Mouse (Mus musculus) forebrain, embryonic 14.5 days (tissue): ENCODE results near the gene Pkig. TPM values are rescaled to one million over a fixed set of nuclear protein-coding genes. Genes with fewer than 3 reads are reported as not detected.

Experiments used
- ATAC-seq: fragments of 200-750 bp; cut with Nextera tagmentation; 2 replicates; pipeline ENCODE4 v1.8.0; 2017; ENCODE audit warnings: mild to moderate bottlenecking, moderate library complexity
- DNase-seq: peaks from one replicate; pipeline ENCODE4 v3.0.0-alpha.2; 2015; ENCODE audit warnings: low spot score
- H3K27ac ChIP-seq: fragments of 300-500 bp; sonication (generic); 2 replicates; pipeline ENCODE4 v1.5.1; 2014; ENCODE audit warnings: low read depth, mild to moderate bottlenecking, control low read depth, low read length, moderate library complexity
- H3K27me3 ChIP-seq: fragments of 300-500 bp; sonication (generic); replicated peaks from 2 replicates; pipeline ENCODE4 v1.6.1; 2014; ENCODE audit warnings: low read length, control low read depth, mixed read lengths; ENCODE audit not compliant: control insufficient read depth, insufficient read depth
- H3K36me3 ChIP-seq: fragments of 300-500 bp; sonication (generic); 2 replicates; pipeline ENCODE4 v1.6.1; 2014; ENCODE audit warnings: low read length, control low read depth; ENCODE audit not compliant: control insufficient read depth, insufficient read depth
- H3K4me1 ChIP-seq: fragments of 300-500 bp; sonication (generic); 2 replicates; pipeline ENCODE4 v1.6.1; 2014; ENCODE audit warnings: antibody characterized with exemption, low read length, control low read depth; ENCODE audit not compliant: control insufficient read depth, insufficient read depth
- H3K4me2 ChIP-seq: fragments of 300-500 bp; sonication (generic); 2 replicates; pipeline ENCODE4 v1.6.1; 2014; ENCODE audit warnings: mild to moderate bottlenecking, control low read depth, low read length
- H3K4me3 ChIP-seq: fragments of 300-500 bp; sonication (generic); 2 replicates; pipeline ENCODE4 v1.5.1; 2014; ENCODE audit warnings: low read depth, low read length, control low read depth
- H3K9ac ChIP-seq: fragments of 300-500 bp; sonication (generic); 2 replicates; pipeline ENCODE4 v1.6.1; 2014; ENCODE audit warnings: mild to moderate bottlenecking, low read length, control low read depth, moderate library complexity
- H3K9me3 ChIP-seq: fragments of 300-500 bp; sonication (generic); replicated peaks from 2 replicates; pipeline ENCODE4 v1.6.1; 2016; ENCODE audit warnings: low read length, control low read depth, mixed read lengths; ENCODE audit not compliant: control insufficient read depth
- WGBS: fragments of 180-500 bp; shearing (Covaris S2); extraction: QIAGEN DNeasy Blood & Tissue Kit; methylation state at CpG from one replicate; pipeline ENCODE4 v1.1.7; 2014; 5-methylcytosine and 5-hydroxymethylcytosine counted together
- polyA plus RNA-seq: library from polyadenylated mRNA; unstranded; fragments of >200 nt; fragmentation: Nextera tagmentation; extraction: Ambion mirVana; gene quantifications from 2 replicates; pipeline ENCODE4 v1.2.1, GENCODE M21; 2014

Gene Pkig
- polyA plus RNA-seq, 1 experiment from 2014 or later, result 163 TPM

DNA sequence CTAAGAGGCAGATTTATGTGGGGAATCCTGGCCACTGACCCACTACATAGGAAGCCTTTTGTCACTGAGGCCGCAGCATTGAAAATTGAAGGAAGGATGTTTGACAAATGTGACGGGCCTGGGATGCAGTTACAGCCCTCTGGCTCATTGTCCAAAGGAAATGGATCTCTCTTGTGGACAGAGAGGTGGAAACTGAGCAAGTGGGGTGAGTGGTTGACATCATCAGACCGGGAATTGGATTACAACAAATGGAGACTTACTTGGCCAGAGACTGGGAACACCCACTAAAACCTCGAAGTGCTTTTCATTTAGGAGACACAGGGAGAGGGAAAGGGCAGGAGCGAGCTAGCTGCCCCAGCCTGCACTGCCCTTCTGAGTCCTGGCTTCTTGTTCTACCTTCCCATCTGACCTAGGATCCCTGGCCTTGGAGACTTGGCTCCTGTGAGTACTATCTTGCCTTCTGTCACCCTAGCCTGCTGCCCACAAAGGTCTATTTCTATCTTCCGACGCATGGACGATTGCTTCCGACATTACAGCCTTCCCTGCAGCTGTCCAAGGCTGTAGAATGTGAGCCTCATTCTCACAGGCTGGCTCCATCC lies 35.6 kb downstream of the Pkig start:
- no peak for ATAC-seq
- Histone ChIP-seq H3K4me1 (0 out of 2 replicates have a peak, but pooled peaks cover 5% of the 10 kb centered on the region), H3K4me3 (no peak overlapping the region), H3K9me3 (no peaks in the 10 kb centered on the region), H3K36me3 (no peaks in the 10 kb centered on the region), H3K9ac (0 out of 2 replicates have a peak overlapping the region, but pooled peaks have one; percentile 13), H3K4me2 (no peak overlapping the region), H3K27ac (0 out of 2 replicates have a peak overlapping the region, but pooled peaks have one; percentile 9), H3K27me3 (no peaks in the 10 kb centered on the region)
- DNase-seq, result no peak
- WGBS, result 75% methylated on average over 9 of the region's 9 CpGs

DNA sequence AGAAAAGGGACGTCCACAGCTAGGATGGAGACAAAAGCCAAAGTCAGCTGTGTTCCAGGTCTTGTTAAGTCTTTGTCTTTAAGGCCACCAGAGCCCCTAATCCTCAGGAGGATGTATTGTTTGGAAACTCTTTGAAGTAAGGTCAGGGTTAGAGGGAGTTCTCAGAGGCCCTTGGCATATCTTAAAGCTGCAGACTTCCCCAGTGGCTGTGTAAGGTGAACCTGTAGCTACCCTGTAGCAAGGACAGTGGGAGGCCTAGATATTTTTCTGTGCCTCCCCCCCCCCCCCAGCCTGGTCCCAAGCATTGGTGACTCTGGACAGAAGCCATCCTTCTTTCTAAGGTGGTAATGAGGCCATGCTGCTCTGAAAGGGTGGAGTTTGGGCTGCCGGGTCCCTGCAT lies 38.6 kb downstream of the Pkig start:
- Histone ChIP-seq H3K36me3 (no peaks in the 10 kb centered on the region), H3K4me1 (no peaks in the 10 kb centered on the region), H3K27ac (no peak overlapping the region), H3K27me3 (no peaks in the 10 kb centered on the region), H3K4me2 (no peak overlapping the region), H3K4me3 (no peak overlapping the region), H3K9me3 (no peaks in the 10 kb centered on the region), H3K9ac (no peak overlapping the region)
- no peak for ATAC-seq
- 17% methylated on average over 2 of the region's 2 CpGs for WGBS
- no peak for DNase-seq

DNA sequence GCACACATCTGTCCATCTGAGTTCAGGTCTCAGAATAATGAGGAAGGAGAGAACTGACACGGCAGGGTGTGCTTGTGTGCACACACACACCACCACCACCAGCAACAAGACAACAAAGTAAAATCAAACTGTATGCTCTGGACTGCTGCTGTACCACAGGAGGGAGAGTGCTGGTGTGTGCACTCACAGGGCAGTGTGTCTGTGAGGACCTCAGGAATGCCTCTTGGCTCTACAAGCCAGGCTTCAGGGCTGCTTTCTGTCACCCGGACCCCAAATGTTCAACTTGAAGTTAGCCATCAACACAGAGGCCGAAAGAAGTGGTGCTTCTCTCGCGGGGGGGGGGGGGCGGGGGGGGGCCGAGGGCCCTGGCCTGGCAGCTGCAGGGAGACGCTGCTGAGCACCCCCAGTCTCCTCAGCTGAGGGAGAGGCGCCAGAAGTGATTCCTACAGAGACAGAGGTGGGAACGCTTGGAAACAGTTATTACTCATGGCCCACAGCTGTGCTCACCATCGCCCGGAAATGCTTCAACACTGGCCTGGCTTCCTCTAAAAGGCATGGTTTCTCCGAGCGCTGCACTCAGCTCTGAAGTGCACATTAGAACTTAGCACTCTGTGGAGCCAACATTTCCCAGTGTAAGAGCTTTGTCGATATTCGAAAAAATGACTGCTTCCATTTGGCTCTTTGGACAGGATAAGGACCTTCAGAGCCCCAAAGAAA lies 39.7 kb downstream of the Pkig start:
- no peaks in the 10 kb centered on the region for H3K9me3 ChIP-seq
- ATAC-seq, result no peak
- no peak for DNase-seq

DNA sequence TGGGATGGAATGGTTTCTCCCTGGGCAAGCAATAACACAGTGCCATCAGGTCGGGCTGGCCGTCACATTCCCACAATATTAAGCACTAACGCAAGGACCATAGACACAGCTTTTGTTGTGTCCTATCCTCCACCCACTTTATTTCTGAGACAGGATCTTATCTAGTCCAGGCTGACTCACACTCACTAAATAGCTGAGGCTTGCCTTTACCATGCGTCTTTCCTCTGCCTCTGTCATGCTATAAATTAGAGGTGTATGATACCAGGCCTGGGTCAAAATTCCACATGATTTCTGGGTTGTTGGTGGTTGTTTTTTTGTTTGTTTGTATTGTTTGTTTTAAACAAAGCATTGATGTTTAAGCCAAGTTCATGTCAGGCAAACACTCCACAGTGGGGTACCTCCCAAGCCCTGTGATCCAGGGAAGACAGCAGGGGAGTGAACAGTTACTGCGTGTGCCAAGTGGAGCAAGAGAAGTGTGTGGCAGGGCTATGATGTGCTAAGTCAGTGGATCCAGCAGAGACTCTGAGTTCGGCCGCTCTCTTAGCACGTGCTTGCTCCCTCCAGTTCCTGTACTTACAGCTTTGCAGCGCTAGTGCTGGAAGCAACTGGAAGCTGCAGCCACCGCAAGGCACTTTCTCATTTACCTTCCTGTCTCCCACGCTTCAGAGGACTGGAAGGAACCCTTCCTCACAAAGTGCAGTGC lies 41.0 kb downstream of the Pkig start:
- no peaks in the 10 kb centered on the region for H3K36me3 ChIP-seq
- H3K9ac ChIP-seq, result no peak overlapping the region
- no peak for DNase-seq
- no peaks in the 10 kb centered on the region for H3K27me3 ChIP-seq
- H3K27ac ChIP-seq, result no peak overlapping the region
- no peak for ATAC-seq
- no peak overlapping the region for H3K4me3 ChIP-seq
- WGBS, result 86% methylated on average over 11 of the region's 11 CpGs
- H3K9me3 ChIP-seq, result no peaks in the 10 kb centered on the region
- H3K4me1 ChIP-seq, result no peaks in the 10 kb centered on the region
- H3K4me2 ChIP-seq, result no peak overlapping the region

More for the DNA sequence above, 39.7 kb downstream of the Pkig start:
- no peak overlapping the region for H3K4me2 ChIP-seq
- no peaks in the 10 kb centered on the region for H3K4me1 ChIP-seq
- no peak overlapping the region for H3K27ac ChIP-seq
- H3K27me3 ChIP-seq, result no peaks in the 10 kb centered on the region
- H3K9ac ChIP-seq, result no peak overlapping the region
- H3K4me3 ChIP-seq, result no peak overlapping the region
- 62% methylated on average over 14 of the region's 16 CpGs for WGBS
- no peaks in the 10 kb centered on the region for H3K36me3 ChIP-seq

DNA sequence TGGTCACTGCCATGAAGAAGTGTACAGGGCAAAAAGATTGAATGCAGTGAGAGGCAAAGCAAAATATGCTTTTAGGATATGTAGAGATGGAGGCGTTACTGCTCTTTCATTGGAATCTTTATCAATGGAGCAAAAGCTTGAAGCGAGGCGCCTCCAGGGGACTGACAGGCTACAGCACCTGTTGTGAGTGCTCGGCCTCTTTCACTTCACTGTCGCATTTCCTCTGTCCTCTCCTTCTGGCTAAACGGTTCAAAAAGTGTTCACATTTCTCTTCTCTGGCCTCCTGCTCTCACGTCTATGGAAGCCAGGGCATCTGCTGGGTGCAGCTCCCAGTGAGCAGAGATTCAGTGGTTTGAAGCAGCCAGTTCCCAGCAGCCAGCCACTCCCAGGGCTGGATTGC lies 44.2 kb downstream of the Pkig start:
- H3K36me3 ChIP-seq, result peaks cover 10% of the 10 kb centered on the region
- 74% methylated on average over 7 of the region's 7 CpGs for WGBS
- no peak for ATAC-seq
- no peaks in the 10 kb centered on the region for H3K9me3 ChIP-seq
- H3K4me2 ChIP-seq, result no peak overlapping the region
- H3K27ac ChIP-seq, result no peak overlapping the region
- no peak overlapping the region for H3K9ac ChIP-seq
- H3K27me3 ChIP-seq, result no peaks in the 10 kb centered on the region
- no peaks in the 10 kb centered on the region for H3K4me1 ChIP-seq
- no peak for DNase-seq
- H3K4me3 ChIP-seq, result no peak overlapping the region

DNA sequence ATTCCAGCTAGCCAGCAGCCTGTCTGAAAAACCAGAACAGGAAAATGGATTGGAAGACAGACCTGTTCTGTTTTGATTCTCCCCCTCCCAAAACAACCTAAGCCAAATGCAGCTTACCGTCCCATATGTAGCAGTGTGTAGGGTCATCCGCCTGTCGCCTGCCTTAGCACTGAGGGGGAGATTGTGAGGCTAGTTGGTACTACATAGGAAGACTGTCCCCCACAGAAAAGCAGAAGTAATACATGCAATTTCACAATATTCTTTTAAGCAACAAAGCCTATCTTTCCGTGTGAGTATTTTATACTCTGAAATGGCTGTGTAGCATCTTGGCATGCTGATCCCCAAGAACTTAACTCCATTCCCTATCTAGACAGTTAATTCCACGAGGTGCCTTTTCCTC lies 44.7 kb downstream of the Pkig start:
- H3K4me3 ChIP-seq, result no peak overlapping the region
- no peak overlapping the region for H3K4me2 ChIP-seq
- 94% methylated on average over 5 of the region's 5 CpGs for WGBS
- no peak for ATAC-seq
- no peaks in the 10 kb centered on the region for H3K4me1 ChIP-seq
- H3K27ac ChIP-seq, result no peak overlapping the region
- no peak overlapping the region for H3K9ac ChIP-seq
- H3K27me3 ChIP-seq, result no peaks in the 10 kb centered on the region
- H3K9me3 ChIP-seq, result no peaks in the 10 kb centered on the region
- no peak for DNase-seq
- H3K36me3 ChIP-seq, result peaks cover 10% of the 10 kb centered on the region

DNA sequence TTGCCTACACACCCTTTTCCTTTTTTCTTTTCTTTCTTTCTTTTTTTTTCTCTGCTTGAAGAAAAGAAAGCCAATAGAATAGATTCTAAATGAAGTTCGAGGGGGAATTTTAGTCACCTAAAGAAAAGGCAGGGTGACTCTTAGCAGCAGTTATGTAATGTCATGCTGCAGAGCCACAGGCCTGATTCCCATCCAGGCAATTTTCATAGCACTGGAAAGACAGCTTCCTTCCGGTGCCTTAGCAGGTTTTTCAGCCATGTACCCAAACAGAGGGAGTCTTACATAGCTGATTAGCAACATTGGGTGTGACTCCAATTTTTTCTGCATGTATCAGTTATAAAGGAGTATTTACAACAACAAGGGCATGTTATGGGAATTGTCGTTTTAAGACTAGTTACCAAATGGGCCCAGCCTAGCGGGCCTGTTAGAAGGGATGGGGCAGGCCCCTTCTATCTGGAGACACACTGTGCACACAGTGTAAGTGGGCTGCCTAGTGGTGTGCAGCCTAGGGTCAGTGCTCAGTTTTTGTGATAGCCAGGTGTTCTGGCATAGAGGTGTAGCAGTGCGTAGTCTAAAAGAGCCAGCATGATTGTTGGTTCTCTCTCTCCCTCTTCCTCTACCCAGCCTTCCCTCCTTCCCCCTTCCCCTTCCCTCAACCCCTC lies 45.5 kb downstream of the Pkig start:
- Histone ChIP-seq H3K9ac (no peak overlapping the region), H3K9me3 (no peaks in the 10 kb centered on the region), H3K36me3 (peaks cover 10% of the 10 kb centered on the region), H3K27me3 (no peaks in the 10 kb centered on the region), H3K4me2 (no peak overlapping the region), H3K4me1 (no peaks in the 10 kb centered on the region), H3K4me3 (no peak overlapping the region), H3K27ac (no peak overlapping the region)
- DNase-seq (no peak), ATAC-seq (no peak)
- 84% methylated on average over 5 of the region's 5 CpGs for WGBS

DNA sequence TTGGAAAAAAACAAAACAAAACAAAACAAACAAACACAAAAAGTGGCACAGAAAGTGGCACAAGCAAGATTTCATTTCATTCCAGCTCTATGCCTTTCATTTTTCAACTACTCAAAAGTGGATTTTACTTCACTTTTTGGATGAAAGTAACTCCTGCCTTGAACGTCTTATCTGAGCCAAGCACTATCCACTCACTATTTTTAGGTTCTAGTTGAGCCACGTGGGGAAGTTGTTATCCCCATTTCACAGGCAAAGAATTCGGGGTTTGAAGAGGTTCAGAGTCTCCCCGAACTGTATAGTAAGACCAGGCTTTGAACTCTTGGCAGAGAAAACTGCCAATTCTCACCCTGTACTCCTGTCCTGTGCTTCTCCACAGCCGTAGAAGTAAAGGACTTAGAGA lies 50.1 kb downstream of the Pkig start:
- WGBS, result 90% methylated on average over 5 of the region's 5 CpGs
- H3K4me3 ChIP-seq, result no peak overlapping the region
- no peak overlapping the region for H3K9ac ChIP-seq
- H3K27ac ChIP-seq, result no peak overlapping the region
- peaks cover 10% of the 10 kb centered on the region for H3K36me3 ChIP-seq
- H3K4me2 ChIP-seq, result no peak overlapping the region
- H3K9me3 ChIP-seq, result no peaks in the 10 kb centered on the region
- DNase-seq (no peak), ATAC-seq (no peak)
- H3K4me1 ChIP-seq, result no peaks in the 10 kb centered on the region
- H3K27me3 ChIP-seq, result no peaks in the 10 kb centered on the region
